Mouse (Mus musculus) spleen, adult 2 months (tissue): ENCODE data around the gene L3mbtl2. TPM values are rescaled to one million over a fixed set of nuclear protein-coding genes. Genes with fewer than 3 reads are reported as not detected.

Experiments used
- DNase-seq, 2 experiments: peaks; one replicate each; pipeline versions ENCODE4 v3.0.0 to v3.0.0-alpha.2; 2012 to 2021; ENCODE audit warnings: low spot score in 2 of 2, low read depth in 1 of 2
- H3K27ac ChIP-seq: fragments of 200-500 bp; 2 replicates; pipeline ENCODE4 v1.5.1; 2012; ENCODE audit warnings: low read length, inconsistent platforms; ENCODE audit not compliant: insufficient read depth
- H3K27me3 ChIP-seq: fragments of 200-500 bp; 2 replicates; pipeline ENCODE4 v1.6.1; 2012; ENCODE audit warnings: mild to moderate bottlenecking, moderate library complexity, low read length, inconsistent platforms; ENCODE audit not compliant: control insufficient read depth, insufficient read depth
- H3K36me3 ChIP-seq: fragments of 200-500 bp; 2 replicates; pipeline ENCODE4 v1.6.1; 2012; ENCODE audit warnings: mild to moderate bottlenecking, low read length, inconsistent platforms; ENCODE audit not compliant: control insufficient read depth, insufficient read depth
- H3K4me1 ChIP-seq: fragments of 200-500 bp; 2 replicates; pipeline ENCODE4 v1.6.1; 2011; ENCODE audit warnings: inconsistent platforms; ENCODE audit not compliant: control insufficient read depth, insufficient read depth, insufficient read length
- H3K4me3 ChIP-seq: fragments of 200-500 bp; 2 replicates; pipeline ENCODE4 v1.5.1; 2011; ENCODE audit warnings: mild to moderate bottlenecking, inconsistent platforms; ENCODE audit not compliant: insufficient read depth, insufficient read length; ENCODE audit errors: extremely low read depth
- CTCF ChIP-seq: fragments of 200-500 bp; IDR thresholded peaks from 2 replicates; pipeline ENCODE4 v1.5.1; 2011; ENCODE audit warnings: mild to moderate bottlenecking, inconsistent platforms; ENCODE audit not compliant: insufficient read depth, insufficient read length, insufficient replicate concordance; ENCODE audit errors: extremely low read depth
- POLR2A ChIP-seq: fragments of 200-500 bp; IDR thresholded peaks from 2 replicates; pipeline ENCODE4 v1.6.1; 2011; ENCODE audit warnings: low read depth, low read length, inconsistent platforms
- WGBS: fragments of 180-500 bp; shearing (Covaris S2); methylation state at CpG from one replicate; pipeline ENCODE4 v1.1.7; 2018; 5-methylcytosine and 5-hydroxymethylcytosine counted together
- polyA plus RNA-seq: library from polyadenylated mRNA; depleted of rRNA; stranded (reverse); fragments of >200 nt; gene quantifications from 2 replicates; pipeline ENCODE4 v1.2.3, GENCODE M21; 2012; rRNA removed

L3mbtl2 gene
- polyA plus RNA-seq: 14.9 and 16.3 TPM in 2 replicates

GRCm38 (mm10) chr15:81663697-81664561 is at the start of gene L3mbtl2:
Gene L3mbtl2, plus strand, starts transcription at chr15:81663889.
- peaks cover 5% of the 10 kb centered on the region; the same call in 1 of the 2 replicates for H3K4me1 ChIP-seq
- no peaks in the 10 kb centered on the region for H3K27me3 ChIP-seq
- TF ChIP-seq POLR2A (no peak; the same call in 1 of the 2 replicates), CTCF (no peak)
- peak; percentile 72 to 90 for DNase-seq
- H3K4me3 ChIP-seq: peak within 1 kb of the TSS; percentile 95
- no peak within 1 kb of the TSS for H3K27ac ChIP-seq
- under 1% methylated on average over 55 of the region's 55 CpGs for WGBS
- peaks cover 4% of the 10 kb centered on the region for H3K36me3 ChIP-seq

- H3K27ac ChIP-seq: no peak overlapping the region
- no peaks in the 10 kb centered on the region for H3K4me1 ChIP-seq
- WGBS: 94% methylated on average over 8 of the region's 8 CpGs
- peaks cover 41% of the 10 kb centered on the region for H3K36me3 ChIP-seq
- no peak overlapping the region for H3K4me3 ChIP-seq
- no peaks in the 10 kb centered on the region for H3K27me3 ChIP-seq
- DNase-seq: no peak
- TF ChIP-seq CTCF (no peak), POLR2A (no peak)
Observed at GRCm38 (mm10) chr15:81649516-81650455, 13.9 kb upstream of the L3mbtl2 start.

- 94% methylated on average over 7 of the region's 7 CpGs for WGBS
- Histone ChIP-seq H3K27me3 (no peaks in the 10 kb centered on the region), H3K27ac (no peak overlapping the region), H3K4me3 (no peak overlapping the region), H3K36me3 (peaks cover 34% of the 10 kb centered on the region), H3K4me1 (no peaks in the 10 kb centered on the region)
- DNase-seq: no peak
- TF ChIP-seq POLR2A (no peak), CTCF (no peak)
Observed at GRCm38 (mm10) chr15:81650636-81651035, 13.1 kb upstream of the L3mbtl2 start.

GRCm38 (mm10) chr15:81661701-81662100 is 2.0 kb upstream of the L3mbtl2 start:
- 93% methylated on average over 2 of the region's 2 CpGs for WGBS
- H3K4me3 ChIP-seq: no peak overlapping the region
- H3K27ac ChIP-seq: no peak overlapping the region
- TF ChIP-seq POLR2A: no peak
- TF ChIP-seq CTCF: no peak
- no peaks in the 10 kb centered on the region for H3K27me3 ChIP-seq
- H3K4me1 ChIP-seq: peaks cover 5% of the 10 kb centered on the region; the same call in 1 of the 2 replicates
- no peaks in the 10 kb centered on the region for H3K36me3 ChIP-seq
- no peak for DNase-seq

- Histone ChIP-seq H3K27me3 (no peaks in the 10 kb centered on the region), H3K27ac (no peak overlapping the region), H3K36me3 (peaks cover 3% of the 10 kb centered on the region), H3K4me1 (peaks cover 5% of the 10 kb centered on the region; the same call in 1 of the 2 replicates), H3K4me3 (no peak overlapping the region)
- 76% methylated on average over 10 of the region's 10 CpGs for WGBS
- no peak for DNase-seq
- TF ChIP-seq POLR2A (no peak), CTCF (no peak)
Observed at GRCm38 (mm10) chr15:81663281-81663680, 408 bp upstream of the L3mbtl2 start.

GRCm38 (mm10) chr15:81666957-81667356 is 3.3 kb downstream of the L3mbtl2 start:
- Histone ChIP-seq H3K27ac (no peak overlapping the region), H3K36me3 (peaks cover 9% of the 10 kb centered on the region), H3K4me1 (peaks cover 5% of the 10 kb centered on the region; the same call in 1 of the 2 replicates), H3K27me3 (no peaks in the 10 kb centered on the region), H3K4me3 (no peak overlapping the region)
- TF ChIP-seq POLR2A (no peak), CTCF (no peak)
- 92% methylated on average over 10 of the region's 10 CpGs for WGBS
- no peak for DNase-seq
